Mouse (Mus musculus) stomach, postnatal 0 days (tissue): Measurements from ENCODE around the gene Asb3. TPM values are rescaled to one million over a fixed set of nuclear protein-coding genes. Genes with fewer than 3 reads are reported as not detected.
"Not testable (repeated sequence)": the region's sequence is repeated elsewhere in the genome, so short reads cannot be mapped to it uniquely, and the experiment has no call there.

Source experiments
- ATAC-seq: fragments of 200-750 bp; cut with Nextera tagmentation; 2 replicates; pipeline ENCODE4 v1.8.0; 2017; ENCODE audit not compliant: low FRiP score, low TSS enrichment
- DNase-seq: peaks from one replicate; pipeline ENCODE4 v3.0.0-alpha.2; 2016; ENCODE audit warnings: low spot score
- H3K27ac ChIP-seq: fragments of 300-500 bp; sonication (generic); replicated peaks from 2 replicates; pipeline ENCODE4 v1.5.1; 2014; ENCODE audit warnings: mild to moderate bottlenecking, control low read depth
- H3K27me3 ChIP-seq: fragments of 300-500 bp; sonication (generic); 2 replicates; pipeline ENCODE4 v1.6.1; 2014; ENCODE audit warnings: low read length; ENCODE audit not compliant: control insufficient read depth, insufficient read depth
- H3K36me3 ChIP-seq: fragments of 300-500 bp; sonication (generic); 2 replicates; pipeline ENCODE4 v1.6.1; 2014; ENCODE audit warnings: low read length, mixed read lengths; ENCODE audit not compliant: control insufficient read depth, insufficient read depth
- H3K4me1 ChIP-seq: fragments of 300-500 bp; sonication (generic); replicated peaks from 2 replicates; pipeline ENCODE4 v1.6.1; 2014; ENCODE audit warnings: antibody characterized with exemption; ENCODE audit not compliant: control insufficient read depth, insufficient read depth
- H3K4me2 ChIP-seq: fragments of 300-500 bp; sonication (generic); replicated peaks from 2 replicates; pipeline ENCODE4 v1.6.1; 2014; ENCODE audit warnings: low read depth, mild to moderate bottlenecking, control low read depth, moderate library complexity
- H3K4me3 ChIP-seq: fragments of 300-500 bp; sonication (generic); 2 replicates; pipeline ENCODE4 v1.5.1; 2014; ENCODE audit warnings: low read depth, low read length, control low read depth
- H3K9ac ChIP-seq: fragments of 300-500 bp; sonication (generic); 2 replicates; pipeline ENCODE4 v1.6.1; 2014; ENCODE audit warnings: mild to moderate bottlenecking, low read length, control low read depth, mixed read lengths
- H3K9me3 ChIP-seq: fragments of 300-500 bp; sonication (generic); 2 replicates; pipeline ENCODE4 v1.6.1; 2016; ENCODE audit warnings: low read length; ENCODE audit not compliant: control insufficient read depth
- CTCF ChIP-seq: IDR thresholded peaks from 2 replicates; pipeline ENCODE4 v1.5.1; 2016; ENCODE audit warnings: antibody characterized with exemption, low read depth, mild to moderate bottlenecking, moderate library complexity
- EP300 ChIP-seq: optimal IDR thresholded peaks from 2 replicates; pipeline ENCODE3; 2016; ENCODE audit warnings: antibody characterized with exemption
- WGBS: fragments of 180-500 bp; shearing (Covaris S2); extraction: QIAGEN DNeasy Blood & Tissue Kit; methylation state at CpG from one replicate; pipeline ENCODE4 v1.1.7; 2014; 5-methylcytosine and 5-hydroxymethylcytosine counted together
- polyA plus RNA-seq: library from polyadenylated mRNA; unstranded; fragments of >200 nt; fragmentation: Nextera tagmentation; extraction: Ambion mirVana; gene quantifications from 2 replicates; pipeline ENCODE4 v1.2.1, GENCODE M21; 2015

Gene Asb3
- polyA plus RNA-seq, 1 experiment from 2014 or later, result 14.7 TPM

DNA sequence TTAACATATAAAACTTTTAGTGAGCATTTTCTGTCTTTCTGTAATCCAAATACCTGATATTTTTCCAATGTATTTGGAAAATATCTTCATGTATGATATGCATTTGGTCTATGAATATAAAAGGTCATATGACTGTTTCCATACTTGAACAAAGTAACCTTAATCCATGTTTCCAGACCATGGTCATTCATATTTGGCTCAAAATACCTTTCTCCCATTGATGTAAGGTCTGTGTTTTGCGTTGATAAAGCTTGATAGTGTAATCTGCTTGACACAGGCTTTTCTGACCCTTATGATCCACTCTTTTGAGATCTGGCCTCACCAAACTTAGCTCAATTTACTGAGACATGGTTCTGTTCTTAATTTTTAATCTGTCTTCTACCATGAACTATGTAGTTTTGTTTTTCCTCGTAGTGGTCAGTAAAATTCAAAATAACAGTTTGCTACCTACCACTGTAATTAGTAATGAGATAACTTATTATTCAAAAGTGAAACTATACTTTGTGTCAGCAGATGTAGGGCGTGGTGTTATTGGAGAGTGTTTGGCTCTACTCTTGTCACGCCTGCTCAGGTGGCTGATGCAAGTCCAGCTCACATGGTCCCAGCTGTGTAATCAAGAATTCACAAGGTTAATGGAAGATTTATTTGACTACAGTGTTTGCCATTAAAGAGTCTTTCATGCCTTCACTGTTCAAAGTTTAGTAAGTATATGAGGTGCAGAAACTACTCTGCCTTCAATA lies 116.1 kb downstream of the Asb3 start:
- Histone ChIP-seq H3K4me3 (no peak overlapping the region), H3K36me3 (no peaks in the 10 kb centered on the region), H3K4me2 (no peak overlapping the region), H3K27me3 (no peaks in the 10 kb centered on the region), H3K4me1 (no peaks in the 10 kb centered on the region), H3K9me3 (no peaks in the 10 kb centered on the region), H3K9ac (no peak overlapping the region), H3K27ac (no peak overlapping the region)
- no peak for TF ChIP-seq CTCF
- no peak for TF ChIP-seq EP300
- 64% methylated on average over 4 of the region's 4 CpGs for WGBS
- DNase-seq (peak; percentile 40), ATAC-seq (peak; percentile 95)

DNA sequence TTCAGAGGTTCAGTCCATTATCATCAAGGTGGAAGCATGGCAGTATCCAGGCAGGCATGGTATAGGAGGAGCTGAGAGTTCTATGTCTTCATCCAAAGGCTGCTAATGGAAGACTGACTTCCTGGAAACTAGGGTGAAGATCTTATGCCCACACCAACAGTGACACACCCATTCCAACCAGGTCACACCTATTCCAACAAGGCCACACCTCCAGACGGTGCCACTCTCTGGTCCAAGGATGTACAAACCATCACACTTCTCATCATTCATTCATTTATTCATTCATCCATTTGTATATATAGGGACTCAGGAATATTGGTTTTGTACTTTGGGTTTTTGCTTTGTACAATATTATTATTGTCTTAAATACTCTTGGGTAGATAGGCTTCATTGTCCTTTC lies 124.5 kb downstream of the Asb3 start:
- H3K9me3 ChIP-seq, ATAC-seq, H3K27ac ChIP-seq, H3K27me3 ChIP-seq, H3K9ac ChIP-seq, H3K36me3 ChIP-seq, DNase-seq, H3K4me1 ChIP-seq, H3K4me3 ChIP-seq, H3K4me2 ChIP-seq: not testable (repeated sequence)
- 100% methylated on average over 1 of the region's 1 CpGs for WGBS

DNA sequence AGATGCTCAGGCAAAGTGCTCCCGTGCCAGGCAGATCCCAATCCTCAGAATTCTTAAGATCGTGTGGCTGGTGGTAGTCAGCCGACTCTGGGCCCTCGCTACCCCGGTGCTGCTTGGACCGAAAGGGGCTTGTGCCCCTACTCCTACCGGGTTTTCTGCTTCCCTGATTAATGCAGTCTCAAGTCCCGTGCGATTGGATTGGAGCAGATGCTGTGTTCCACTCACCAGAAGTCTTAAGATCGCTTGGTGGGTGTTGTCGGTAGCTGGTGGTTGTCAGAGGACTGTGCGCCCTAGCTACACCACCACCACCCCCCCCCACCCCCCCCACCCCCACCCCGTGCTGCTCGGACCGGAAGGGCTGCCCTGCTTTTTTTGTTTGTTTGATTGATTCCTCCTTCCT lies 132.2 kb downstream of the Asb3 start:
- H3K9me3 ChIP-seq, H3K9ac ChIP-seq, DNase-seq, H3K27me3 ChIP-seq, H3K4me2 ChIP-seq, H3K4me3 ChIP-seq, ATAC-seq, H3K27ac ChIP-seq, H3K36me3 ChIP-seq, H3K4me1 ChIP-seq: not testable (repeated sequence)
- 74% methylated on average over 15 of the region's 15 CpGs for WGBS

DNA sequence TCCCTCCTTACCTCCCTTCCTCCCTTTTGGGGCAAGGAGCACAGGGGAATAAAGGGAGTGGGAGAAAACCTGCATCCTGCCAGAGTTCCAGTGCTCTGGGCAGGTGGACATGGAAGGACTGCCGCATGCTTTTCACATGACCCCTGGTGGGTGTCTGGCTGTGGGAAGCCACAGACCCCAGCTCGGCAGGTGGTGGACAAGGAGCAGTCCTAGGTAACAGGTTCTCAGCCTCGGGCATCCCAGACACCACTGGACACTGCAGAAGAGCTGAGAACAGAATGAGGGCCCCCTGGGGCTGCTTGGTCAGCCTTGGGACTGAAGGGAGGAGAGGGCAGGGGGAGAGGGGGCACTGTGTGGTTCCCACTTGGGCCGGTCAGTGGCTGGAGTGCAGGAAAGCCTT lies 149.7 kb downstream of the Asb3 start:
- Histone ChIP-seq H3K4me1 (no peaks in the 10 kb centered on the region), H3K27me3 (no peaks in the 10 kb centered on the region), H3K36me3 (no peaks in the 10 kb centered on the region), H3K4me3 (no peak overlapping the region), H3K9ac (no peak overlapping the region), H3K4me2 (no peak overlapping the region), H3K27ac (no peak overlapping the region), H3K9me3 (no peaks in the 10 kb centered on the region)
- ATAC-seq, result no peak
- 97% methylated on average over 4 of the region's 4 CpGs for WGBS
- TF ChIP-seq CTCF (no peak), EP300 (no peak)
- DNase-seq, result no peak

DNA sequence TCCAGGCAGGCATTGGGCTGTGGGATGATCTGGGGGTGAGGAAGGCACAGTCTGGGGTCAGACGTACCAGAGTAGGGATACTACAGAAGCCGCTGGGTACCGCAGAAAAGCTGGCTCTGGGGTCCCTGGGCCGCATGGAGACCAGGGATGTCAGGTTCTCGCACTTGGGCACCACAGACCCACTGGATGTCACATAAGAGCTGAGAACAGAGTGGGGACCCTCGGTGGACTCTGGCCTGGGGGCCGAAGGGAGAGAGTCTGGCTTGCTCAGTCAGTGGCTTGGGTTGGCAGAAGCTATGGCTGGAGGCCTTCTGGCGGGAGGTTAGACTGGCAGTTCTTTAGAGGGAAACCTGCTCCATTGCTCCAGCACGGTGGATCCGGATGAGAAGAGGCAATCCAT lies 204.8 kb downstream of the Asb3 start:
- Histone ChIP-seq H3K4me3 (no peak overlapping the region), H3K4me2 (no peak overlapping the region), H3K36me3 (0 out of 2 replicates have a peak, but pooled peaks cover 4% of the 10 kb centered on the region), H3K4me1 (no peaks in the 10 kb centered on the region), H3K9ac (no peak overlapping the region), H3K27ac (no peak overlapping the region), H3K9me3 (no peaks in the 10 kb centered on the region), H3K27me3 (no peaks in the 10 kb centered on the region)
- WGBS, result 94% methylated on average over 10 of the region's 10 CpGs
- ATAC-seq (no peak), DNase-seq (no peak)
- TF ChIP-seq CTCF (no peak), EP300 (no peak)

DNA sequence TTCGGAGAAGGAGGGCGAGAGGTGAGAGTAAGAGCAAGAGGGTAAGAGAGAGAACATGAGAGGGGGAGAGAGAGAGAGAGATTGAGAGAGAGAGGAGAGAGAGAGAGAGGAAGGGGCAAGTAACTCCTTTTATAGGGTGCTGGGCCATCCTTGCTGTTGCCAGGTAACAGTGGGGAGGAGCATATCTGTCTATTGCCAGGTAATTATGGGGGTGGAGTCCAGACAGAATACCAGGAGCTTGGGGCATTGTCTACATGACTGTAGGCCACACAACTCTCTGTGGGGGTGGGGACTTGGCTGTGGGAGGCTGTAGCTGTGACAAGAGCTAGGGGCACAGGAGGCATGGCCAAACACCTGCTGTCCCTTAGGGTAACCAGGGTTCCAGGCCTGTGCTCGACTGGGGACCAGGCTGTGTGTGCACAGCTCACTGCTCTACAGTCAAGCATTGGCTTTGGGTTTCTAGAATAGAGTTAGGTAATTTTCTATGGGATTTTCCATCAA lies 205.3 kb downstream of the Asb3 start:
- ATAC-seq, result no peak
- H3K27me3 ChIP-seq, result no peaks in the 10 kb centered on the region
- no peak for TF ChIP-seq CTCF
- no peak for TF ChIP-seq EP300
- no peak overlapping the region for H3K9ac ChIP-seq
- WGBS, result 88% methylated on average over 3 of the region's 3 CpGs
- H3K9me3 ChIP-seq, result no peaks in the 10 kb centered on the region
- no peak overlapping the region for H3K4me2 ChIP-seq
- 0 out of 2 replicates have a peak, but pooled peaks cover 4% of the 10 kb centered on the region for H3K36me3 ChIP-seq
- H3K4me1 ChIP-seq, result no peaks in the 10 kb centered on the region
- DNase-seq, result no peak
- no peak overlapping the region for H3K4me3 ChIP-seq
- no peak overlapping the region for H3K27ac ChIP-seq

DNA sequence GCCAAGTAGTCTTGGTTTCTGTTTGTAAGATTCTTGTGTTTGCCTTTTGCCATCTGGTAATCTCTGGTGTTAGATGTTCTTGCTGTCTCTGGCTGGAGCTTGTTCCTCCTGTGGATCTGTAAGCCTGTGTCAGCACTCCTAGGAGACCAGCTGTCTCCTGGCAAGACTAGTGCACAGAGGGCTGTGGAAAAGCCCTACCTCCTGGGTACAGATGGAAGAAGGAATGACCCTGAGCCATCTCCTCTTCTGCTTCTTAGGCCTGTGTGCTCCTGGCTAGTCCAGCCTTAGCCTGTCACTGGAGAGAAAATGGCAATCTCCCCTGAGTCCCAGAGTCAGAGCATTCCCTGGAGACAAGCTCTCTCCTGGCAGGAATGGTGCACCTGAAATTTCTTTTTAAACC lies 214.3 kb downstream of the Asb3 start:
- H3K36me3 ChIP-seq, H3K9ac ChIP-seq, H3K4me1 ChIP-seq, H3K27me3 ChIP-seq, H3K4me2 ChIP-seq, ATAC-seq, H3K9me3 ChIP-seq, H3K4me3 ChIP-seq, H3K27ac ChIP-seq, DNase-seq: not testable (repeated sequence)
